9 mouse cellular contexts compared by ENCODE assay signal in genomic region chr17:12371310-12371925, GRCm38 (mm10). TPM values are rescaled to one million over a fixed set of nuclear protein-coding genes. Genes with fewer than 3 reads are reported as not detected.
DNase-seq lines count a peak whose midpoint lies in the region; ATAC-seq and TF ChIP-seq lines count a peak whose summit lies in the region.
"Had no signal": no experiment of that assay in that cellular context is flagged by ENCODE, and none has a peak within 500 bp of the region (broad histone marks: within the 10 kb centered on the region; RNA-seq: fewer than 3 reads in every experiment).

No protein-coding gene starts in this region.

- 31% methylated on average over 10 of the region's 10 CpGs for whole genome bisulfite sequencing in heart, embryonic 12.5 days
- WGBS in limb, embryonic 13.5 days, result 33% methylated on average over 10 of the region's 10 CpGs

- H3K4me2 ChIP-seq in heart, embryonic 12.5 days, result peak overlapping the region; percentile 43
- peak overlapping the region; percentile 27 for H3K4me2 ChIP-seq in limb, embryonic 13.5 days (replicated peaks)
- peak overlapping the region; percentile 70 for H3K4me2 ChIP-seq in myocyte (ENCODE audit: low read depth)

- H3K36me3 ChIP-seq in heart, embryonic 12.5 days, result no peaks in the 10 kb centered on the region
- H3K36me3 ChIP-seq in limb, embryonic 13.5 days, result no peaks in the 10 kb centered on the region
- no peaks in the 10 kb centered on the region for H3K36me3 ChIP-seq in myocyte (ENCODE audit: control insufficient read depth, insufficient read depth)

- H3K27ac ChIP-seq in heart, embryonic 12.5 days (ENCODE audit: poor library complexity, severe bottlenecking), result no peak overlapping the region
- no peak overlapping the region for H3K27ac ChIP-seq in limb, embryonic 13.5 days

- H3K79me2 ChIP-seq in myocyte (ENCODE audit: control insufficient read depth, insufficient read depth), result no peaks in the 10 kb centered on the region

- ATAC-seq in heart, embryonic 12.5 days (ENCODE audit: insufficient number of reproducible peaks, low FRiP score), result no peak
- ATAC-seq in limb, embryonic 13.5 days (ENCODE audit: low FRiP score, low read depth), result no peak

- H3ac ChIP-seq in myocyte (ENCODE audit: control insufficient read depth, insufficient read length), result no peak overlapping the region

- no peak overlapping the region for H3K4me3 ChIP-seq in heart, embryonic 12.5 days
- no peak overlapping the region for H3K4me3 ChIP-seq in limb, embryonic 13.5 days
- H3K4me3 ChIP-seq in myocyte, result no peak overlapping the region

- no peak for TF ChIP-seq POLR2A in myocyte (IDR thresholded peaks at IDR 0.05; ENCODE audit: insufficient read length, low read depth)

- DNase-seq in spleen, postnatal 10 days (ENCODE audit: low spot score in 2 of 2), result peak; percentile 19 to 62
- no peak for DNase-seq in spleen, postnatal 4 days (ENCODE audit: low spot score in 2 of 2)
- peak; percentile 11 for DNase-seq in cerebellum, adult 8-10 months
- DNase-seq in frontal cortex, postnatal 14 days (ENCODE audit: low spot score in 2 of 2), result no peak
- DNase-seq in adrenal gland, postnatal 36 days, result no peak

- H3K4me1 ChIP-seq in heart, embryonic 12.5 days (replicated peaks), result peaks cover 8% of the 10 kb centered on the region
- H3K4me1 ChIP-seq in limb, embryonic 13.5 days, result 0 out of 2 replicates have a peak, but pooled peaks cover 3% of the 10 kb centered on the region

- no peak overlapping the region for H3K9ac ChIP-seq in heart, embryonic 12.5 days
- H3K9ac ChIP-seq in limb, embryonic 13.5 days, result no peak overlapping the region

- H3K9me3 ChIP-seq in heart, embryonic 12.5 days (replicated peaks), result no peaks in the 10 kb centered on the region
- H3K9me3 ChIP-seq in limb, embryonic 13.5 days, result no peaks in the 10 kb centered on the region

- no peaks in the 10 kb centered on the region for H3K27me3 ChIP-seq in heart, embryonic 12.5 days (replicated peaks)
- peaks cover 3% of the 10 kb centered on the region; the same call in 1 of the 2 replicates for H3K27me3 ChIP-seq in limb, embryonic 13.5 days
- H3K27me3 ChIP-seq in myocyte (ENCODE audit: control insufficient read depth, insufficient read depth, insufficient read length), result no peaks in the 10 kb centered on the region

TF ChIP-seq in myocyte, 11 proteins besides CTCF, POLR2A, EP300 and RAD21:
- TF ChIP-seq MYOD1 (IDR thresholded peaks at IDR 0.05; ENCODE audit: control insufficient read depth in 1 of 3, insufficient read length in 2 of 3, low read depth in 2 of 3) (no peak), SRF (IDR thresholded peaks at IDR 0.05; ENCODE audit: control insufficient read depth, insufficient read length, low read depth) (no peak), E2F4 (IDR thresholded peaks at IDR 0.05; ENCODE audit: insufficient read depth) (no peak), POLR2AphosphoS2 (IDR thresholded peaks at IDR 0.05; ENCODE audit: insufficient read length, low read depth) (no peak), USF1 (IDR thresholded peaks at IDR 0.05; ENCODE audit: low read depth) (no peak), REST (IDR thresholded peaks at IDR 0.05; ENCODE audit: insufficient read depth, insufficient read length) (no peak), TCF12 (IDR thresholded peaks at IDR 0.05; ENCODE audit: insufficient read depth, poor library complexity, severe bottlenecking) (no peak), TCF3 (IDR thresholded peaks at IDR 0.05; ENCODE audit: insufficient read length, low read depth) (no peak), MAX (IDR thresholded peaks at IDR 0.05; ENCODE audit: low read depth) (no peak), CEBPB (IDR thresholded peaks at IDR 0.05; ENCODE audit: insufficient read depth, poor library complexity, severe bottlenecking) (no peak), MYOG (IDR thresholded peaks at IDR 0.05; ENCODE audit: control insufficient read depth in 1 of 3, insufficient read depth in 1 of 3, insufficient read length in 2 of 3, low read depth in 2 of 3) (no peak)

RNA-seq across cellular contexts. Expression of gene Plg, which starts 7.0 kb away (rescaled TPM):
- 0.28 and 2.2 TPM in 2 replicates for polyA plus RNA-seq in heart, embryonic 12.5 days (2016; fragmentation: Nextera tagmentation; extraction: Ambion mirVana)
- polyA plus RNA-seq in limb, embryonic 13.5 days (2015; fragmentation: Nextera tagmentation; extraction: Ambion mirVana), result 0.08 and 0.43 TPM in 2 replicates
- not detected for polyA plus RNA-seq in myocyte (2012; fragmentation: generic; extraction: Trizol)
- total RNA-seq in adrenal gland, postnatal 36 days (2021), result under 1 TPM in 1 of 2 experiments, not detected in 1; 0.63 TPM
- total RNA-seq: heart, postnatal 10 days had no signal

RNA-seq across cellular contexts. Expression of gene Map3k4, which starts 52.8 kb away (rescaled TPM):
- polyA plus RNA-seq in heart, embryonic 12.5 days (2016; fragmentation: Nextera tagmentation; extraction: Ambion mirVana), result 42.9 and 47.4 TPM in 2 replicates
- polyA plus RNA-seq in limb, embryonic 13.5 days (2015; fragmentation: Nextera tagmentation; extraction: Ambion mirVana), result 42.6 and 42.7 TPM in 2 replicates
- polyA plus RNA-seq in myocyte (2012; fragmentation: generic; extraction: Trizol), result 19.6 TPM
- 10 to 100 TPM; 20.1 to 27.4 TPM for total RNA-seq in adrenal gland, postnatal 36 days (2021)

Comparison
In these comparisons a context has a peak if more than half of its experiments do, and no peak if none do; other contexts are left out.
1. DNase-seq: peak in spleen, postnatal 10 days (2 of 2) and cerebellum, adult 8-10 months (single experiment); none in spleen, postnatal 4 days (0 of 2), frontal cortex, postnatal 14 days (0 of 2) and adrenal gland, postnatal 36 days (0 of 2).
2. Peak in every context shown above with its lines, with median percentiles within 50 percentile points of each other: H3K4me2 ChIP-seq.